9 mouse cellular contexts compared by ENCODE assay signal in the genomic region with DNA sequence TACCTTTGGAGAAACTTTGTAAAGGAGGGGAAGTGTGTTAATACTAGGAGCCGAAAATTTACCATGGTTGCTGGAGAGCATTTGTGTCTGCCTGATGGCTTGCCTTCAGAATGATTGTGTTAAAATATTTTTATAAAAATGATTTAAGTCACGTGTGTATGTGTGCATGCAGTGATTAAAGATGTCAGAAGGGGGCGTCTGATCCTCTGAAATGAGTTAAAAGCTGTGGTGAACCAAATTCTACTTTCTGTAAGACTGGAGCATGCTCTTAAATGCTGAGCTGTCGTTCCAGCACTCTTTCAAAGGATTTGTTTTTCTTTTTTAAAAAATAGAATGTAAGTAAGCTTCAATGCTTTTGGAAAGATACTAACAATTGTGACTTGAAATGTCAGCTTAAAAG. TPM values are rescaled to one million over a fixed set of nuclear protein-coding genes. Genes with fewer than 3 reads are reported as not detected.
A peak's percentile ranks its signal among the peaks of the same experiment; 100 is the strongest.
DNase-seq lines count a peak whose midpoint lies in the region; ATAC-seq and TF ChIP-seq lines count a peak whose summit lies in the region.
"Had no signal": no experiment of that assay in that cellular context is flagged by ENCODE, and none has a peak within 500 bp of the region (broad histone marks: within the 10 kb centered on the region; RNA-seq: fewer than 3 reads in every experiment).

No protein-coding gene starts in this region.

- 0 out of 2 replicates have a peak, but pooled peaks have one; percentile 52 for ATAC-seq in megakaryocyte-erythroid progenitor cell, adult 5-6 weeks (replicated peaks; ENCODE audit: low FRiP score, low TSS enrichment, poor library complexity, severe bottlenecking)

- H3K27ac ChIP-seq in layer of hippocampus, adult 2 months: no peak overlapping the region

- TF ChIP-seq CTCF in layer of hippocampus, adult 2 months (conservative IDR thresholded peaks at IDR 0.05): peak; percentile 80

- H3K4me3 ChIP-seq in layer of hippocampus, adult 2 months: no peak overlapping the region

- peak; percentile 28 for DNase-seq in cerebellum, adult 9-10 months
- DNase-seq in cerebellum, adult 9-11 months: no peak
- DNase-seq in layer of hippocampus, adult 2 months (ENCODE audit: low spot score in 2 of 2): peak; percentile 40 to 47
- no peak for DNase-seq in layer of hippocampus, adult 9-10 months (ENCODE audit: low spot score)
- DNase-seq in ES-CJ7 (ENCODE audit: low read depth, low spot score): peak; percentile 41
- DNase-seq in urinary bladder, postnatal 14 days (ENCODE audit: low spot score): no peak
- DNase-seq in ovary, postnatal 10 days (ENCODE audit: low spot score): no peak
- DNase-seq: cerebellum, adult 2 months had no signal

RNA-seq across cellular contexts. Expression of gene Utp14b, which starts 49.4 kb away (rescaled TPM):
- total RNA-seq in layer of hippocampus, adult 2 months (2021): 10 to 100 TPM; 21.6 to 28.7 TPM
- total RNA-seq in megakaryocyte-erythroid progenitor cell, adult 5-6 weeks (2014; fragmentation: Nextera tagmentation): 6.1 and 10.7 TPM in 2 replicates
- 8.1 and 18.0 TPM in 2 replicates for total RNA-seq in megakaryocyte-erythroid progenitor cell, adult 5-6 weeks (2017)

RNA-seq across cellular contexts. Expression of gene Acsl3, which starts 49.7 kb away (rescaled TPM):
- 100 to 1,000 TPM; 186 to 188 TPM for total RNA-seq in layer of hippocampus, adult 2 months (2021)
- 10.1 and 12.9 TPM in 2 replicates for total RNA-seq in megakaryocyte-erythroid progenitor cell, adult 5-6 weeks (2014; fragmentation: Nextera tagmentation)
- total RNA-seq in megakaryocyte-erythroid progenitor cell, adult 5-6 weeks (2017): 50.9 and 77.7 TPM in 2 replicates

Comparison
In these comparisons a context has a peak if more than half of its experiments do, and no peak if none do; other contexts are left out.
1. DNase-seq: peak in cerebellum, adult 9-10 months (single experiment), layer of hippocampus, adult 2 months (2 of 2) and ES-CJ7 (single experiment); none in cerebellum, adult 9-11 months (single experiment), layer of hippocampus, adult 9-10 months (single experiment), urinary bladder, postnatal 14 days (single experiment) and ovary, postnatal 10 days (single experiment).